Mouse (Mus musculus) mesoderm, embryonic 11.5 days (tissue): Measurements from ENCODE around the gene Mxra7.

ENCODE experiments used
- DNase-seq: peaks from one replicate; pipeline ENCODE4 v3.0.0-alpha.2; 2012; ENCODE audit warnings: low read depth, low spot score

Mxra7 gene

DNA sequence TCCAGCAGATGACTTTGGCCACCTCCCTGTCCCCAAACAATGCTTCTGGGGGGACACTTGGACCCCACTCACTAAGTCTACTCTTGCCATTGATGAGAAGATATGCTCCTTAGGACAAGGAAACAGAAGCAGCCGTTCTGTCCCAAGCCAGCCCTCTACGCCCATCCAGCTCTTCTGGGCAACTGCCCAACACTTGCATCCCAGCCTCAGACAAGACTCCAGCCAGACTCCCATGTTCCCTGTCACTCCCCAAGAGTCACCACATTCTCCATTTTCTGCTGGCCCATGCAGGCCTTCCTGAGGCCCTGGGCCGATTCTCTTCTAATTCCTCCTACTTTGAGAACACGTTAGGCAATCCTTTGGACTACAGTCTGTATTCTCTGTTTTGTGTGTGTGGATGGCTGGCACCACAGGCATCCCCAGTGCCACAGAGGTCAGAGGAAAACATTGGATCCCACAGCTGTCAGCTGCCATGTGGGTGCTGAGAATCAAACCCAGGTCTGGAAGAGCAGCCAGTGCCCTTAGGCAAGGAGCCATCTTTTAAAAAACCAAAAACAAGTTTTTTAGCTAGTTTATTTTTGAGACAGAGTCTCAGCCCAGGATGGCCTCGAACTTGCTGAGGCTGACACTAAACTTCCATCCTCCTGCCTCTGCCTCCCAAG, 7.8 kb downstream of the Mxra7 start:
- DNase-seq, result no peak

DNA sequence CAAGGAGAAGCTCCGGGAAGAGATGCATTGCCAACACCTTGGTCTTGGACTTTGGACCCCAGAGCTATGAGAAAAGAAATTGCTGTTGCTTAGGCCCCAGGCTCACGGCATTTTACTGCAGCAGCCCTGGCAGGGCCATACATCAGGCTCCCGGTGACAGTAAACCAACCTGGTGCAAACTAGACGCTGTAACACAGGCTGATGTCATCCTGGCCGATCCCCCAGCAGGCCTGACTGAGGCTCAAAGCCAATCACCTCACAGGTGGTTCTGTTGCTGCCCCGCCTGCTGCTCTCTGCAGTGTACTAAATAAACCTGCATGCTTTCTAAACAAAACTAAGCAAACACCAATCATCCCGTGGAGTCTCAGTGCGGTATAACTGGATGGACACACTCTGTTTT, 9.1 kb downstream of the Mxra7 start:
- no peak for DNase-seq

DNA sequence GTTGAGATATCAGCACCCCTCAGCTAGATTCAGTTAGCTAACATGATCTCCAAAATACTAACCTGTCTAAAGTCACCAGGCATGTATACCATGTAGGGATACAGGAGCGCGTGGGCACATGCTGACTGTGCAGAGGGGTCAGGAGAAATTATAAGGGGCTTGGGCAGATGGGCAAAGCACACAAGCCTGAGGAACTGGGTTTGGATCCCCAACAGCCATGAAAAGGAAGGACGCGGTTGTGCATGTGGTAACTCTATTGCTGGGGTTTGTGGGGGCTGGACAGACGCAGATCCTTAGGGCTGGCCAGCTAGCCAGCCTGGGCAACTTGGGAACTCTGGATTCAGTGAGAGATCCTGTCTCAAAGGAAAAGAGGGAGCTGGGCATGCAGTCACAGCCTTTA, 10.3 kb downstream of the Mxra7 start:
- DNase-seq, result no peak

DNA sequence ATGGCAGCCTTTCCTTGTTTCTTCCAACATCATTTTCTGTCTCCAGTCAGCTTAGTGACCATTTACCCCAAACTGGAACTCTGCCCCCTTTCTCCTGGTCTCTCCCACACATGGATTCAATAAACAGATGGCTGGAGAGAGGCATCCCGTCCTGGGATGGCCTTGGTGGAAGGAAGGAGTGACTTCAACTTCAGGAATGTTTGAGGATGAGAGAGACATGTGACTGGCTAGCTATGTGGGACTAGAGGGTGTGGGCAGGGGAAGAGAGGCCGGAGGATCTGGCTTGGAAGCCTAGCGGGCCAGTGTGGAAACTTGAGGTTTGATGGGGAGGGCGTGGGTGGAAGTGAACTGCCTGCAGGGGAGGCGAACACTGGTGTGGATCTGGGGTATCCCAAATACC, 11.1 kb downstream of the Mxra7 start:
- DNase-seq, result no peak

DNA sequence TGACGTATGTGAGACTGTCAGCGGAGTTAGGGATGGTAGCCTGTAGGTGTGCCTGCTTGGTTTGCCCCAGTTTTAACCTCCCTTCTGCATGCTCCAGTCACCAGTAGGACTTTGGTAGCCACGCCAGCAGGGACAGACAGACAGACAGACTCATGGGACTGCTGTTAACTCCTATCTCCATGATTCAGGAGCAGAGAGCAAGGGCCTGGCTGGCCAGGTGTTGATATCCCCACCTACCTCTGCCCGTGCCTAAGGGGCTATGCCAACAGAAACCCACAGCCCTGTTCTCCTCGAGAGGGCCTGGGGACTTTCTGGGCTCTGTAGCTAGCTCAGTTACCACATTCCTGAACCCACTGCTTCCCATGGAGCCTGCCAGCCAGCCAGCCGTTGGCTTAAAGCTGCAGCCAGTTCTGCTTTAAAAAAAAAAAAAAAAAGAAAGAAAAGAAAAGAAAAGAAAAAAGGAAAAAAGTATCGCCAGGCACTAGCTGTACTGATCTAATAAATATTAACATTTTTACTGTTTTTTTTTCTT, 12.9 kb downstream of the Mxra7 start:
- DNase-seq, result no peak

DNA sequence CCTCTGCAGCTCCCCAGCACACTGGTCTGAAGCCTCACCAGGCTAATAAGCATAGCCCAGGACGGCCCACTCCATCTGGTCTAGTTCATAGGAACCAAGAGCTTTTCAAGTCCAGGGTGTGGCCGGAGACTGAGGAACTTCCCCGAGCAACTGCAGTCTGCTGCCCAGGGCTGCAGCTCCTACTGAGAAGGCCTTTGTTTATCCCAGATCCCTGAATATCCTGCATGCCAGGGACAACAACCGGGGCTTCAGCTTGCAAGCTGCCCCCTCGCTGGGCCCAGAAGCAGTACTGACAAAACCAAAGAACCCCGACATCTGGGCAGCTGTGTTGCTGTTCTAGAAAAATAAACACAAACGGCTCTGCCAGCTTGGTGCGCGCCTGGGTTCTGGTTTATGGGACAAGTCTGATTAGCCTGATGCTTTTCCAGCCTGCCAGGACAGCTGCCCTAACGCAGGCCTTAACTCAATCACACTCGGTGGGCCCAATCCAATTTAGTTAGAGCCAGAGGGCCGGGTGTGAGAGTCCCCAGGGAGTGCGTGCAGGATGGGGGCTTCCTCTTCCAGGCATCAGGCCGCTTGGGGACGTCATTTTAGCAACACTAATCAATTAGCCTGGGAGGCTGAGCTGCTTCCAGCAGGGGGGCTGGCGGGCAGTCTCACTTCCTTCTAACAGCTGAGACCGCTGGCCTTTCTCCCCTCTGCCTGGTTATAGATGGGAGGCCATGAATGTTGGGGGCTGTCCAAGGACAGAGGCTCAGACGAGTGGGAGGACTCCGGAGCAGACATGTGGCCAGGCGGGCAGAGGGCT, 13.6 kb downstream of the Mxra7 start:
- peak; percentile 77 for DNase-seq

DNA sequence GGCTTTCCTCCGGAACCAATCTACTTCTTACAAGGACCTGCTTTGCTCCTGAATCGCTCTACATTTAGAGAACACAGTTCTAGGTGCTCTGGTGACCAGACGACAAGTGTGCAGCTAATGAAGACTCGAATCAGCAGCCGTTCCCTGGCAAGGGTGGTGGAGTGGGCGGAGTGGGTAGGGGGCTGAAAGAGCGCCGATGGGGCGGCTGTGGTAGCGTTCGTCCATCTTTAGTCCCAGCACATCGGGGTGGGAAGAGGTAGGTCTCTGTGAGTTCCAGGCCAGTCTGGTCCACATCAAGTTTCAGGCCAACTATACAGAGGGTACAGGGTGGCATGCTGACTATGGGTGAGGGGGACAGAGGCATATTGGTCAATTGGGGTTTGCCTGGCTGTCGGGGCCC, 14.2 kb downstream of the Mxra7 start:
- DNase-seq, result no peak

DNA sequence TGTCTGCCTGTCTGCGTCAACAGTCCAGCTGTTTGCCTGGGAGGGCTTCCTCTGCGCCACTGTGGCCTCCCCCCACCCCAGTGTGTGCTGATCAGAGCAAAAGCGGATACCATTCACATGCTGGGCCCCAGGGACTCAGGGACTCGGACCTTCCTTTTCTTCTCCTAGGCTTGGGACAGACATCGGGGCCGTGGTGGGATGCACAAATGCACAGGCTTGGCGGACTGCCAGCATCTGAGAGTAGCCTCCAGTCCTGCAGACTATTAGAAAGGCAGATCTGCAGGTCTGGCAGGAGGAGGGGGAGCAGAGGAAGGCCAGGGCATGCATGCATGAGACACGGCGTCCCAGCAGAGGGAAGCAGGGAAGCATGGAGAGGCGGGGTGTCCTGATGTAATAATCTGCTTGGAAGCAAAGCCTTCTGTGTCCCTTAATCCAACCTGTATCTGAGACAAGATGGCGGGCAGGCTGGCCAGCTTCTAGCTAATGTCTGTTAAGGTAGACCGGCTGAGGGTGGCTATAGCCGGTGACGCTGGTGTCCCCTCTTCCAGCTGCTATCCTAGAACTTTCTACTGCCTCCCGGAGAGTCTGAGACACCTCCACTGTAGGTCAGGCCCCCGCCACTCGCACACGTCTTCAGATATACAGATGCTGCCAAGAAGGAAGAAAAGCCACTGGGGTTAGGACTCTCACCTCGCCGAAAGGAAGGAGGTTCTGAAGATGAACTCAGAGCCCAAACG, 14.9 kb downstream of the Mxra7 start:
- DNase-seq, result no peak

DNA sequence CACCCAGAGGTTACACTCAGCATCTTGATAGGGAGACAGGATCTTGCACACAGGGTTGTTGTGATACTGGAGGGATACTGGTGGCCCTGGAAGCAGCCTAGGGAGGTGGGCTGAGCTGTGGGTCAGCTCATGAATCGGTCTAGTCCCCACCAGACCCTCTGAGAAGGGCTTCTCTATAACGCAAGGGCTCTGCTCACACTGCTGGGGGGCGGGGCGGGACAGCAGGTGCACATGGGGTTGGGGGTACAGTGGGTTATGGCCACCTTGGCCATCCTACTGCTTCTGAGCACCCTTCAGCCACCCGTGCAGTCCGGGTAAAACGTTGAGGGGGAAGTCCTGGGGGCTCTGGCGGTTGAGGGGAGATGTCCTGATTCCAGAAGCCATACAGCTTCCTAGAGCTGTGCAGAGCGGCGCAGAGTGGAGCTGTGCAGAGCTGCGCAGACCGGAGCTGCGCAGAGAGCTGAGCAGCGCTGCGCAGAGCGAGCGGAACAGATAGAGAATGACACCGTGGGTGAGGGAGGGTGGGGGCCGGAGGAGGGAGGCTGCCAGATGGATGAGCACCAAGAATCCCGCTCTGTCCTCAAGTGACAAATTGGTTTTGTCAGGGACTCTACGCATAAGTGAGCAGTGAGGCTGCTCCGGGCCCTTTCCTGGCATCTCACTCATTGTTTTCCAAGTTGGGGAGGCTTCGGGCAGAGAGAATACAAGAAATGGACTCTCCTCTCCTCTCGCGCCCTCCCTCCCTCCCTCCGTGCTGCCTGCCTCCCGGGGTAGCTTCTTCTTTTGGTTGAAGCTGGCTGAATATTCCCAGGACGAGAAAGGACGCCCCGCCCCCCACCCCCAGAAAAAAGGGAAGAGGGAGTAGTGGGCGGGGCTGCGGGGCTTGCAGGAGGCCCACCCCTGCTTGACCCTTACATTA, 16.6 kb downstream of the Mxra7 start:
- peak; percentile 89 for DNase-seq

DNA sequence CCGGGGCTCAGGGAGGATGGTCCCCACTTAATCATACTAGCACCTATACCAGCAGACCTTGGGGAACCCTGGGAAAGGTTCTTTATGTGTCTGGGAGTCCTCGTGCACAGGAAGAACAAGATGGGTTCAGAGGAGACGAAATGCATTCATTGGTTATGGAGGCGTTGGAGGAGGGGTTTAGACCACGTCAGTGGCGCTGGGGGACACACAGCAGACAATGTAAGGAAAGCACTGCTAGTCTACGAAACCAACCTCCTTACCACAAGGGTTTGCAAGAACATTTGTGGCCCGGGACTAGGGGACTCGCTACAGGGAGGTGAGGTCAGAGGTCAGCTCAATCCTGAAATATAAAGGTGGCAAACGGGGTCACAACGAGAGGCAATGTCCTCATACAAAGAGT, 17.3 kb downstream of the Mxra7 start:
- no peak for DNase-seq

DNA sequence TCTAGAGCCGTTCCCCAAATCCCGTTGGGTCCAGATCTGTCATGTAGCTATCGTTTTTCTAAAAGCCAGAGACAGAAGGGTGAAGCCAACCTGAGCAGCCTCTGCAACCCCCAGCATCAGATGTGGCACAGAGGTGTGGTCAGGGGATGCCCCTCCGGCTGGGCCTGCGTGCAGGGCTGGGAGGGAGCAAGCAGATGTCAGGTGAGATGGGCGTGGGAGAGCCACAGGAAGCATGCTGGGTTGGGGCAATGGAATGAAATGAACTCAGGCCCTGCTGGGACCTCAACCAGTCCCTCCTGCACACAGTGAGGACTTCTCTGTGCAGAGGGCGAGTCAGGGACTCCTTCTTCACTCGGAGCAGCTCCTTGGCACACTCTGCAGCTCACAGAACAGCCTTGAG, 18.3 kb downstream of the Mxra7 start:
- DNase-seq, result no peak

DNA sequence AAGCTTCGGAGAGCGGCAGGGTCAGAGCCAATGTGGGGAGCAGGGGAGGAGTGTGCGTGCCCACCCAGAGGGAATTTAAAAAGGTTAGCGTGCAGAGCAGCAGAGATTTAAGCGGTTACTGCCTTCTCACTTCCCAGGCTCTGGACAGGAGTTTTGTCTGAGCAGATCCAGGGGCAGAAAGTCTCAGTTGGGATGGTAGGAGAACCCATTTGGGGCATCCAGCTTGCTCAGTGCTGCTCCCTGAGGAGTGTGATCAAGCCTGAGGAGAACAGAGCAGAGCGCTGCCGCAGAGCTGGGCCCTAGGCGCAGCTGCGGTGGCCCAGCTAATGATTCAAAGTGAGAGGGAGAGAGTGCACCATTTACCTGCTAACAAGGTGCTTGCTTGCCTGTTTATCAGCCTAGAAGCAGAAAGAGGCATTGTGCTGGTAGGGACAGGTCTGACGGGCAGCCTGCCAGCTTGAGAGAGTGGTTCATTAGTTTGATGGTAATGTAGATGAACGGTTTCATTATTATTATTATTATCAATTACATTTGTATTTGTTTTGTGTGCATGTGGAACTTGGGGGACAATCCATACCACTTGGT, 18.9 kb downstream of the Mxra7 start:
- no peak for DNase-seq

DNA sequence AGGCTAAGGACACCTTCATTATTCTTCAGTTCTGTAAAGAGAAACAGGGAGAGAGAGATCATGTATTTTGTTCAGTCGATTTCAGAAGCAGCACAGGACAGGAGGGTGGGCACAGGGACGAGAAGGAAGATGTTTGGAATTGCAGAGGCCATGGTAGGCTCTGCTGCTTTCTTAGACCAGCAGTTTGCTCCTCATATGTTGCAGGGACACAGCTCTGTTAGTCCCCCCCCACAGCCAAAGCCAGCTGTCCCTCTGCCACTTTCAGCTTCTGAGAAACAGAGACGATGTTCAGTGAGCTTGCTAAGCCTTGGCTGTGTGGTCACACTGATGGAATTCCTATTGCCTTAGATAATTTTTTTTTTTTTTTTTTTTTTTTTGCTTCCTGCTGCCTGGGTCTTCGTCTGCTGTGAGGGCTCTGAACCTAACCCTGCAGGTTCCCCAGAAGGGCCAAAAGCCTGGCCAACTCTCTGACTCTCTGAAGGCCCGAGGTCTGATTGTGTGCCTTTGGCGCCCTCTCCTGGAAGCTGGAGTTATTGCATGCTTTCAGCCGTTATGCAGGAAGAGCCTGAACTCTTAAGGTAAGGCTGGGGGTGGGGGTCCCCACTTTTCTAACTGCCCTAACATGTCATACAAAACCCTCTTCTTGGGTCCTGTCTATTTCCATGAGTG, 19.8 kb downstream of the Mxra7 start:
- DNase-seq, result peak; percentile 85

DNA sequence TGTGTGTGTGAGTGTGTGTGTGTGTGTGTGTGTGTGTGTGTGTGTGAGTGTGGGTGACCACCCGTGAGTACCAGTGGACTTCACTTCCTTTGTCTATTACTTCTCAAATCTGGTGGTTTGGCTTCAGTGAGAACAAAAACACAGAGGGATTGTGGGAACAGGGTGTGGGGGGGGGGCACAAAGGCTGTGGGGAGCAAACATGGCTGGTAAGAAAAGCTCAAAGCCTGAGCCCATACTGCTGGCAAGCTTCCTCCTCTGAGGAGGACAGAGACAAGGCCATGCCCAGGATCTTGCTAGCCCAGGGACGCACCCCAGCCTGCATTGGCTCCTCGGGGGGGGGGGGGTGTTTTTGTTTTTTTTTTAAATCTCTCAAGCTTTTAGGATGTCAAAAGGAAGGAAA, 20.3 kb downstream of the Mxra7 start:
- no peak for DNase-seq

DNA sequence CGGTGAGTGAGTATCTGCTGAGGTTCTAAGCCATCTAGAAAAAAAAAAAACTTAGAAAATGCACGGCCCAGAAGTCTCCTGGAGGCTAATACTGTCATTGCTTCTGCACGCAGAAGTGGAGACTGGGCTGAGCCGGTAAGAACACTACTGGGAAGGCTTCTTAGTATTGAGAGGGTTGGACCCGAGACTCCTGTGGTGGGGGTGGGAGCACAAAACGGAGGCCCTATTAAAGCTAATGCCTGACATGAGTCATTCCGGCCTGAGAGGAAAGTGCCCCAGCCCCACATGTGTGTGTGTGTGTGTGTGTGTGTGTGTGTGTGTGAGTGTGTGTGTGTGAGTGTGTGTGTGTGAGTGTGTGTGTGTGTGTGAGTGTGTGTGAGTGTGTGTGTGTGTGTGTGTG, 20.7 kb downstream of the Mxra7 start:
- no peak for DNase-seq

DNA sequence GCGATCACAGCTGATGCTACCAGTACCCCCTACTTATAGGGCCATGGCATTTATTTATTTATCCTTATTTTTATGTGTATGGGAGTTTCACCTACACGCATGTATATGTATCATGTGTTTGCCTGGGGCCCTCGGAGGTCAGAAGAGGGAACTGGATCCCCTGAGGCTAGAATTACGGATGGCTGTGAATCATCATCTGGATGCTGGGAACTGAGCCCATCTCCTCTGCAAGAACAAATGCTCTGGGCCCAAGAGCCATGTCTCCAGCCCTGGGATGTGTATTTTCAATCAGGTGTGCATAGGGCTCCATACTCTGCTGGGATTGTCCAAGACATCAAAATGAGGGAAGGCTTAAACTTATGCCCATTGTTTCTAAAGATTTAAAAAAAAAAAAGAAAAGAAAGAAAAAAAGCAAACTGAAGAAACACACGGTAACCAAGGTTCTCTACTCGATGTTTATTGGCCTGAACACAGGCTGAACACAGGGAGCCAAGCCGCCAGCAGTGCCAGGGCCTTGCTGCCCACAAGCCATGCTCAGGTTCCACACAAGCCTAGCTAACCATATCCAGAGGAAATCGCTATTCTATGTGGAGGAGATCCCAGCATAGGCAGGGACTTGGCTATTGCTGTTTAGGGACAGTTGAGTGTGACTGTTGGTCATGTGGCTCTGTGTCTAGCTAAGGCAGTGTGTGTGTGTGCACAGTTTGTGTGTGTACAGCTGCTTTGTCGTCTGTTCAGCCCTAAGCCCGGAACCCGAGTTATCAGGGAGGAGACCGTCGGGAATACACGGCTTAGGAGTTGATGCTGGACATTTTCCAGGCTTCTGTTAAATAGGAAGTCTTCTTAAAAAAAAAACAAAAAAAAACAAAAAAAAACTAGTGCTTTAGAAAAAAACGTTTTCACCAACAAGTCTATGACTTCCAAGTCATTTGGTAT, 21.4 kb downstream of the Mxra7 start:
- DNase-seq, result no peak

DNA sequence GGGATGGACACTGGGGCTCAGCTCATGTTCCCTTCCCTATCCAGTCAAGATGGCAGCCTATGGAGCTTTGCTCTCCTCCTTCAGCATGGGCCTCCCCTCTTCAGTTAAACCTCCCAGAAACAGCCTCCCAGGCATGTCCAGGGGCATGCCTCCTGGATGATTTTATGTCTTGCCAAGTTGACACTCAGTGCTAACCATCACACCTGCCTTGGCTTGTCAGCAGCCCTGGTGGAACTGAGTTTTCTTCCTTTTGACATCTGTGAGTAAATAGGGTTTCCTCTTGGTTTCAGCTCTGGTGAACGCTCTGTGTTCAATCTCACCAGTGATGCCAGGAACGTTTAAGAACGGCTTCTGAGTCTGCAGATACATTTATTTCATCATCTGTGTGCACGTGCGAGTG, 25.1 kb downstream of the Mxra7 start:
- no peak for DNase-seq

DNA sequence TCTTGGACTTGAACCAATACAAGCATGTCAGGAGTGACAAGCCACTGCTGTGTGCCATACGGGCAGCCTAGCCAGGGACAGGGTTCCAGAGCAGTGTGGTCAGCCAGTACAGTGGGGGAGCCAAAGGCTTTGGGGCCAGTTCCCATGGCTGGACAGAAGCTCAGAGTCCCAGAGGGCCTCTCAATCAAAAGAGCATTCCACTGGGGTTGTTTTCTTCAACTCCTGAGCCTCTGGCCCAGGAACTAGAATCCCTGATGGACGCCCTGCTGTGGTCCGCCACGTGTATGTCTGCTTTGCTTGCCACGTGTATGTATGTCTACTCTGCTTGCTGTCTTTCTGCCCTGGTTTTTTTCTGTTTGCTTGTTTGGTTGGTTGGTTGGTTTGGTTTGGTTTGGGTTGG, 26.7 kb downstream of the Mxra7 start:
- no peak for DNase-seq

DNA sequence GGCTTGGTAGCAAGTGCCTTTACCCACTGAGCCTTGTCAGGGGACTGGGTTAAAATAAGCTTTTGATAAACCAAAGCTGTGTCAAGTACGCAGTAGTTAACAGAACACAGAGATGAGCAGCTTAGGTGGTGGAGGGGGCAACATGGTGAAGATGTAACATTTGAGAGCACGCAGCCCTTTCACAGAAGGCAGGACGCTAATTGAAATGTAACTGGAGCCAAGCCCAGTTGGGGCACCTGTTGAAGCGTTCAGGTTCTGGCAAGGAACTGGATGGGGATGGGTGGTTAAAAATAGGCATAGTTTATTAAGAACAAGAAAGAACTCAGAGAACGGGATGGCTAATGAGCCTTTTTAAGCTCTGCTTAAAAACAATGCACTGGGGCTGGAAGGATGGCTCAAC, 28.5 kb downstream of the Mxra7 start:
- no peak for DNase-seq
